Mouse (Mus musculus): ENCODE measurements around the gene Trnt1. TPM values are rescaled to one million over a fixed set of nuclear protein-coding genes. Genes with fewer than 3 reads are reported as not detected.

Trnt1 gene
- 21.5 and 25.8 TPM in 2 replicates for polyA plus RNA-seq (2015; fragmentation: Nextera tagmentation; extraction: Ambion mirVana)

- peak within 1 kb of the TSS; percentile 85 for H3K9ac ChIP-seq (replicated peaks)
- H3K27ac ChIP-seq (ENCODE audit: low read depth): peak within 1 kb of the TSS; percentile 84
- H3K9me3 ChIP-seq (ENCODE audit: low read length): no peaks in the 10 kb centered on the region
- WGBS (ENCODE audit: insufficient replicate concordance): 7% methylated on average over 35 of the region's 35 CpGs
- peak; percentile 99 for DNase-seq
- H3K4me3 ChIP-seq (ENCODE audit: low read depth, low read length): peak within 1 kb of the TSS; percentile 95
- H3K4me2 ChIP-seq (ENCODE audit: low read depth, low read length): peak within 1 kb of the TSS; percentile 93
- peaks cover 17% of the 10 kb centered on the region for H3K36me3 ChIP-seq (replicated peaks; ENCODE audit: insufficient read depth, low read length)
- no peak for TF ChIP-seq EP300 (IDR thresholded peaks at IDR 0.05; ENCODE audit: low read depth)
- no peak for TF ChIP-seq CTCF (IDR thresholded peaks at IDR 0.05; ENCODE audit: low read depth)
- H3K4me1 ChIP-seq (ENCODE audit: insufficient read depth): peaks cover 10% of the 10 kb centered on the region
- 0 out of 2 replicates have a peak, but pooled peaks cover under 1% of the 10 kb centered on the region for H3K27me3 ChIP-seq (ENCODE audit: insufficient read depth, low read length)
- peak; percentile 100 for ATAC-seq
Observed at GRCm38 (mm10) chr6:106768640-106769289, at the start of gene Trnt1. Gene Trnt1, plus strand, starts transcription at chr6:106769120.

GRCm38 (mm10) chr6:106725642-106726041 is 43.3 kb upstream of the Trnt1 start:
- peak overlapping the region; percentile 27 for H3K4me2 ChIP-seq (ENCODE audit: low read depth, low read length)
- WGBS (ENCODE audit: insufficient replicate concordance): 49% methylated on average over 4 of the region's 4 CpGs
- no peak for DNase-seq

GRCm38 (mm10) chr6:106726078-106726477 is 42.8 kb upstream of the Trnt1 start:
- Histone ChIP-seq H3K4me1 (ENCODE audit: insufficient read depth) (no peaks in the 10 kb centered on the region), H3K4me3 (ENCODE audit: low read depth, low read length) (peak overlapping the region; percentile 26), H3K27ac (ENCODE audit: low read depth) (no peak overlapping the region), H3K9me3 (ENCODE audit: low read length) (no peaks in the 10 kb centered on the region), H3K36me3 (replicated peaks; ENCODE audit: insufficient read depth, low read length) (no peaks in the 10 kb centered on the region), H3K4me2 (ENCODE audit: low read depth, low read length) (peak overlapping the region; percentile 27), H3K27me3 (ENCODE audit: insufficient read depth, low read length) (no peaks in the 10 kb centered on the region), H3K9ac (replicated peaks) (no peak overlapping the region)
- ATAC-seq (no peak), DNase-seq (no peak)
- no peak for TF ChIP-seq EP300 (IDR thresholded peaks at IDR 0.05; ENCODE audit: low read depth)
- TF ChIP-seq CTCF (IDR thresholded peaks at IDR 0.05; ENCODE audit: low read depth): no peak
- 51% methylated on average over 6 of the region's 6 CpGs for WGBS (ENCODE audit: insufficient replicate concordance)

More at GRCm38 (mm10) chr6:106725642-106726041, 43.3 kb upstream of the Trnt1 start:
- no peak overlapping the region for H3K27ac ChIP-seq (ENCODE audit: low read depth)
- H3K4me1 ChIP-seq (ENCODE audit: insufficient read depth): no peaks in the 10 kb centered on the region
- no peaks in the 10 kb centered on the region for H3K27me3 ChIP-seq (ENCODE audit: insufficient read depth, low read length)
- no peaks in the 10 kb centered on the region for H3K9me3 ChIP-seq (ENCODE audit: low read length)
- peak overlapping the region; percentile 26 for H3K4me3 ChIP-seq (ENCODE audit: low read depth, low read length)
- ATAC-seq: no peak
- H3K36me3 ChIP-seq (replicated peaks; ENCODE audit: insufficient read depth, low read length): no peaks in the 10 kb centered on the region
- H3K9ac ChIP-seq (replicated peaks): no peak overlapping the region
- no peak for TF ChIP-seq CTCF (IDR thresholded peaks at IDR 0.05; ENCODE audit: low read depth)
- no peak for TF ChIP-seq EP300 (IDR thresholded peaks at IDR 0.05; ENCODE audit: low read depth)

GRCm38 (mm10) chr6:106727703-106728102 is 41.2 kb upstream of the Trnt1 start:
- H3K4me1 ChIP-seq (ENCODE audit: insufficient read depth): no peaks in the 10 kb centered on the region
- H3K4me3 ChIP-seq (ENCODE audit: low read depth, low read length): no peak overlapping the region
- no peaks in the 10 kb centered on the region for H3K36me3 ChIP-seq (replicated peaks; ENCODE audit: insufficient read depth, low read length)
- DNase-seq (no peak), ATAC-seq (no peak)
- WGBS (ENCODE audit: insufficient replicate concordance): 25% methylated on average over 1 of the region's 1 CpGs
- no peak overlapping the region for H3K9ac ChIP-seq (replicated peaks)
- no peaks in the 10 kb centered on the region for H3K27me3 ChIP-seq (ENCODE audit: insufficient read depth, low read length)
- no peaks in the 10 kb centered on the region for H3K9me3 ChIP-seq (ENCODE audit: low read length)
- no peak overlapping the region for H3K27ac ChIP-seq (ENCODE audit: low read depth)
- TF ChIP-seq EP300 (IDR thresholded peaks at IDR 0.05; ENCODE audit: low read depth): no peak
- TF ChIP-seq CTCF (IDR thresholded peaks at IDR 0.05; ENCODE audit: low read depth): no peak
- H3K4me2 ChIP-seq (ENCODE audit: low read depth, low read length): no peak overlapping the region

- 60% methylated on average over 4 of the region's 4 CpGs for WGBS (ENCODE audit: insufficient replicate concordance)
- H3K9me3 ChIP-seq (ENCODE audit: low read length): no peaks in the 10 kb centered on the region
- H3K9ac ChIP-seq (replicated peaks): no peak overlapping the region
- H3K27me3 ChIP-seq (ENCODE audit: insufficient read depth, low read length): no peaks in the 10 kb centered on the region
- TF ChIP-seq CTCF (IDR thresholded peaks at IDR 0.05; ENCODE audit: low read depth) (no peak), EP300 (IDR thresholded peaks at IDR 0.05; ENCODE audit: low read depth) (no peak)
- H3K4me2 ChIP-seq (ENCODE audit: low read depth, low read length): no peak overlapping the region
- no peaks in the 10 kb centered on the region for H3K36me3 ChIP-seq (replicated peaks; ENCODE audit: insufficient read depth, low read length)
- ATAC-seq (no peak), DNase-seq (no peak)
- no peak overlapping the region for H3K27ac ChIP-seq (ENCODE audit: low read depth)
- no peaks in the 10 kb centered on the region for H3K4me1 ChIP-seq (ENCODE audit: insufficient read depth)
- H3K4me3 ChIP-seq (ENCODE audit: low read depth, low read length): no peak overlapping the region
Observed at GRCm38 (mm10) chr6:106729682-106730314, 39.1 kb upstream of the Trnt1 start.

GRCm38 (mm10) chr6:106732563-106732962 is 36.4 kb upstream of the Trnt1 start:
- Histone ChIP-seq H3K36me3 (replicated peaks; ENCODE audit: insufficient read depth, low read length) (no peaks in the 10 kb centered on the region), H3K4me1 (ENCODE audit: insufficient read depth) (no peaks in the 10 kb centered on the region), H3K4me3 (ENCODE audit: low read depth, low read length) (no peak overlapping the region), H3K27me3 (ENCODE audit: insufficient read depth, low read length) (no peaks in the 10 kb centered on the region), H3K27ac (ENCODE audit: low read depth) (no peak overlapping the region), H3K9ac (replicated peaks) (no peak overlapping the region), H3K9me3 (ENCODE audit: low read length) (no peaks in the 10 kb centered on the region), H3K4me2 (ENCODE audit: low read depth, low read length) (no peak overlapping the region)
- DNase-seq: no peak
- TF ChIP-seq EP300 (IDR thresholded peaks at IDR 0.05; ENCODE audit: low read depth) (no peak), CTCF (IDR thresholded peaks at IDR 0.05; ENCODE audit: low read depth) (no peak)
- WGBS (ENCODE audit: insufficient replicate concordance): 39% methylated on average over 4 of the region's 4 CpGs
- no peak for ATAC-seq
